Mouse (Mus musculus) neural tube, embryonic 12.5 days (tissue): ENCODE data around the gene Filip1. TPM values are rescaled to one million over a fixed set of nuclear protein-coding genes. Genes with fewer than 3 reads are reported as not detected.

Source experiments
- ATAC-seq: fragments of 200-750 bp; cut with Nextera tagmentation; 2 replicates; pipeline ENCODE4 v1.8.0; 2017; ENCODE audit warnings: low read depth, mild to moderate bottlenecking, moderate TSS enrichment, moderate library complexity; ENCODE audit not compliant: low FRiP score
- H3K27ac ChIP-seq: fragments of 300-500 bp; sonication (generic); 2 replicates; pipeline ENCODE4 v1.5.1; 2016
- H3K27me3 ChIP-seq: fragments of 300-500 bp; sonication (generic); replicated peaks from 2 replicates; pipeline ENCODE4 v1.6.1; 2016; ENCODE audit warnings: mild to moderate bottlenecking
- H3K36me3 ChIP-seq: fragments of 300-500 bp; sonication (generic); 2 replicates; pipeline ENCODE4 v1.6.1; 2016; ENCODE audit warnings: mild to moderate bottlenecking
- H3K4me1 ChIP-seq: fragments of 300-500 bp; sonication (generic); 2 replicates; pipeline ENCODE4 v1.6.1; 2016
- H3K4me2 ChIP-seq: fragments of 300-500 bp; sonication (generic); replicated peaks from 2 replicates; pipeline ENCODE4 v1.6.1; 2016; ENCODE audit warnings: mild to moderate bottlenecking
- H3K4me3 ChIP-seq: fragments of 300-500 bp; sonication (generic); 2 replicates; pipeline ENCODE4 v1.5.1; 2016
- H3K9ac ChIP-seq: fragments of 300-500 bp; sonication (generic); 2 replicates; pipeline ENCODE4 v1.6.1; 2016; ENCODE audit warnings: mild to moderate bottlenecking
- H3K9me3 ChIP-seq: fragments of 300-500 bp; sonication (generic); 2 replicates; pipeline ENCODE4 v1.6.1; 2016; ENCODE audit warnings: mild to moderate bottlenecking
- WGBS: fragments of 180-500 bp; shearing (Covaris S2); methylation state at CpG from one replicate; pipeline ENCODE4 v1.1.7; 2016; 5-methylcytosine and 5-hydroxymethylcytosine counted together
- polyA plus RNA-seq: library from polyadenylated mRNA; unstranded; fragments of >200 nt; fragmentation: Nextera tagmentation; extraction: Ambion mirVana; gene quantifications from 2 replicates; pipeline ENCODE4 v1.2.1, GENCODE M21; 2016

The Filip1 gene
- polyA plus RNA-seq, 1 experiment from 2014 or later = 3.5 TPM

- ATAC-seq = no peak
- no peak overlapping the region for H3K4me3 ChIP-seq
Measured at GRCm38 (mm10) chr9:79805426-79805825, 207.2 kb downstream of the Filip1 start.

GRCm38 (mm10) chr9:79796461-79797135 lies 216.1 kb downstream of the Filip1 start:
- Histone ChIP-seq H3K27ac (no peak overlapping the region), H3K4me1 (peaks cover 5% of the 10 kb centered on the region; the same call in 1 of the 2 replicates), H3K27me3 (no peaks in the 10 kb centered on the region), H3K4me3 (no peak overlapping the region), H3K36me3 (no peaks in the 10 kb centered on the region), H3K9ac (no peak overlapping the region), H3K4me2 (no peak overlapping the region), H3K9me3 (no peaks in the 10 kb centered on the region)
- ATAC-seq = no peak
- 73% methylated on average over 7 of the region's 7 CpGs for WGBS

More at GRCm38 (mm10) chr9:79805426-79805825, 207.2 kb downstream of the Filip1 start:
- H3K27me3 ChIP-seq = no peaks in the 10 kb centered on the region
- no peaks in the 10 kb centered on the region for H3K36me3 ChIP-seq
- no peak overlapping the region for H3K9ac ChIP-seq
- no peaks in the 10 kb centered on the region for H3K9me3 ChIP-seq
- no peak overlapping the region for H3K4me2 ChIP-seq
- H3K27ac ChIP-seq = no peak overlapping the region
- WGBS = 91% methylated on average over 10 of the region's 10 CpGs
- no peaks in the 10 kb centered on the region for H3K4me1 ChIP-seq

GRCm38 (mm10) chr9:79795076-79795475 lies 217.6 kb downstream of the Filip1 start:
- H3K27ac ChIP-seq = no peak overlapping the region
- no peak for ATAC-seq
- H3K4me2 ChIP-seq = no peak overlapping the region
- no peaks in the 10 kb centered on the region for H3K9me3 ChIP-seq
- peaks cover 8% of the 10 kb centered on the region for H3K4me1 ChIP-seq
- H3K36me3 ChIP-seq = no peaks in the 10 kb centered on the region
- no peak overlapping the region for H3K4me3 ChIP-seq
- WGBS = 81% methylated on average over 1 of the region's 1 CpGs
- no peak overlapping the region for H3K9ac ChIP-seq
- no peaks in the 10 kb centered on the region for H3K27me3 ChIP-seq

GRCm38 (mm10) chr9:79792841-79793835 lies 219.5 kb downstream of the Filip1 start, which contains the start of gene Tmem30a:
Gene Tmem30a (minus strand): TSS chr9:79793507.
- peak within 1 kb of the TSS; percentile 86 for H3K4me3 ChIP-seq
- peak within 1 kb of the TSS; percentile 66 for H3K4me2 ChIP-seq
- peaks cover 8% of the 10 kb centered on the region for H3K4me1 ChIP-seq
- peak; percentile 99 for ATAC-seq
- WGBS = under 1% methylated on average over 91 of the region's 91 CpGs
- H3K27me3 ChIP-seq = no peaks in the 10 kb centered on the region
- no peaks in the 10 kb centered on the region for H3K9me3 ChIP-seq
- H3K27ac ChIP-seq = peak within 1 kb of the TSS; percentile 79; the same call in 1 of the 2 replicates
- H3K36me3 ChIP-seq = no peaks in the 10 kb centered on the region
- H3K9ac ChIP-seq = peak within 1 kb of the TSS; percentile 86

GRCm38 (mm10) chr9:79785794-79786085 lies 226.9 kb downstream of the Filip1 start:
- Histone ChIP-seq H3K4me2 (no peak overlapping the region), H3K27ac (no peak overlapping the region), H3K27me3 (no peaks in the 10 kb centered on the region), H3K4me1 (peaks cover 19% of the 10 kb centered on the region; the same call in 1 of the 2 replicates), H3K9me3 (no peaks in the 10 kb centered on the region), H3K9ac (no peak overlapping the region), H3K36me3 (no peaks in the 10 kb centered on the region), H3K4me3 (no peak overlapping the region)
- 76% methylated on average over 2 of the region's 2 CpGs for WGBS
- no peak for ATAC-seq

GRCm38 (mm10) chr9:79784934-79785793 lies 227.5 kb downstream of the Filip1 start:
- H3K27me3 ChIP-seq = no peaks in the 10 kb centered on the region
- H3K4me3 ChIP-seq = no peak overlapping the region
- no peak overlapping the region for H3K27ac ChIP-seq
- H3K4me1 ChIP-seq = peaks cover 17% of the 10 kb centered on the region; the same call in 1 of the 2 replicates
- H3K4me2 ChIP-seq = no peak overlapping the region
- no peak overlapping the region for H3K9ac ChIP-seq
- ATAC-seq = no peak
- 74% methylated on average over 2 of the region's 2 CpGs for WGBS
- H3K9me3 ChIP-seq = no peaks in the 10 kb centered on the region
- H3K36me3 ChIP-seq = no peaks in the 10 kb centered on the region

GRCm38 (mm10) chr9:79784439-79784838 lies 228.2 kb downstream of the Filip1 start:
- Histone ChIP-seq H3K9ac (no peak overlapping the region), H3K36me3 (no peaks in the 10 kb centered on the region), H3K4me1 (0 out of 2 replicates have a peak, but pooled peaks cover 16% of the 10 kb centered on the region), H3K9me3 (no peaks in the 10 kb centered on the region), H3K4me2 (no peak overlapping the region), H3K4me3 (no peak overlapping the region), H3K27ac (no peak overlapping the region), H3K27me3 (no peaks in the 10 kb centered on the region)
- no peak for ATAC-seq
- WGBS = 31% methylated on average over 3 of the region's 3 CpGs

- no peaks in the 10 kb centered on the region for H3K9me3 ChIP-seq
- no peak overlapping the region for H3K4me3 ChIP-seq
- no peak overlapping the region for H3K9ac ChIP-seq
- peaks cover 6% of the 10 kb centered on the region; the same call in 1 of the 2 replicates for H3K36me3 ChIP-seq
- WGBS = 88% methylated on average over 2 of the region's 2 CpGs
- no peaks in the 10 kb centered on the region for H3K27me3 ChIP-seq
- H3K4me1 ChIP-seq = 0 out of 2 replicates have a peak, but pooled peaks cover 3% of the 10 kb centered on the region
- no peak overlapping the region for H3K4me2 ChIP-seq
- H3K27ac ChIP-seq = no peak overlapping the region
- no peak for ATAC-seq
Measured at GRCm38 (mm10) chr9:79779354-79779753, 233.3 kb downstream of the Filip1 start.

- no peak overlapping the region for H3K4me3 ChIP-seq
- H3K9me3 ChIP-seq = no peaks in the 10 kb centered on the region
- H3K4me2 ChIP-seq = no peak overlapping the region
- ATAC-seq = no peak
- no peak overlapping the region for H3K9ac ChIP-seq
- H3K27ac ChIP-seq = no peak overlapping the region
- H3K4me1 ChIP-seq = no peaks in the 10 kb centered on the region
- no peaks in the 10 kb centered on the region for H3K36me3 ChIP-seq
- H3K27me3 ChIP-seq = no peaks in the 10 kb centered on the region
- 92% methylated on average over 5 of the region's 5 CpGs for WGBS
Measured at GRCm38 (mm10) chr9:79766991-79767545, 245.6 kb downstream of the Filip1 start.

GRCm38 (mm10) chr9:79765329-79765728 lies 247.3 kb downstream of the Filip1 start:
- no peak overlapping the region for H3K4me2 ChIP-seq
- no peak overlapping the region for H3K9ac ChIP-seq
- no peaks in the 10 kb centered on the region for H3K4me1 ChIP-seq
- H3K27me3 ChIP-seq = no peaks in the 10 kb centered on the region
- WGBS = 87% methylated on average over 4 of the region's 4 CpGs
- H3K36me3 ChIP-seq = no peaks in the 10 kb centered on the region
- no peak for ATAC-seq
- no peaks in the 10 kb centered on the region for H3K9me3 ChIP-seq
- no peak overlapping the region for H3K27ac ChIP-seq
- H3K4me3 ChIP-seq = no peak overlapping the region
